Mouse (Mus musculus) spleen, adult 18-20 months (tissue): ENCODE results near the gene Cep112.

ENCODE experiments used
- DNase-seq, 2 experiments: peaks; one replicate each; pipeline ENCODE4 v3.0.0; 2022; ENCODE audit warnings: mixed read lengths in 2 of 2

Gene Cep112

GRCm38 (mm10) chr11:108449811-108450210 lies 24.8 kb downstream of the Cep112 start:
- peak in 1 of 2 experiments; percentile 60 for DNase-seq

DNA sequence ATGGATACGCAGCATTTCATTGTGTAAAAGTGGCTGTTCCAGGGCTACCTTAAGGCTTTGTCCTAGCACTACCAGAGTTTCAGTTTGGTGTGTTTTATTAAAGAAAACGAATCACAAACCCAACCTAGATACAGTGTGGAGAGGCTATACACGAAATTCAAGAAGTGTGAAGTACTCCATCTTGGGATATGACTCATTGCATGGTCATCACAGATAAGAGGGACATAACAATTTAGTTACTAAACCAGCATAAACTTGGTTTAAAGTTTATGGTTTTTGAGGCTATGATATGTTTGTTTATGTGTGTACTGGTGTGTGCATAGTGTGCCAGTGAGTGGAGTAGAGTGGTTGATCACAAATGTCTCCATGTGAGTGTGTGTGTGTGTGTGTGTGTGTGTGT lies 34.6 kb downstream of the Cep112 start:
- no peak for DNase-seq

GRCm38 (mm10) chr11:108464138-108464537 lies 39.1 kb downstream of the Cep112 start:
- DNase-seq: no peak

GRCm38 (mm10) chr11:108464715-108465301 lies 39.8 kb downstream of the Cep112 start:
- no peak for DNase-seq

DNA sequence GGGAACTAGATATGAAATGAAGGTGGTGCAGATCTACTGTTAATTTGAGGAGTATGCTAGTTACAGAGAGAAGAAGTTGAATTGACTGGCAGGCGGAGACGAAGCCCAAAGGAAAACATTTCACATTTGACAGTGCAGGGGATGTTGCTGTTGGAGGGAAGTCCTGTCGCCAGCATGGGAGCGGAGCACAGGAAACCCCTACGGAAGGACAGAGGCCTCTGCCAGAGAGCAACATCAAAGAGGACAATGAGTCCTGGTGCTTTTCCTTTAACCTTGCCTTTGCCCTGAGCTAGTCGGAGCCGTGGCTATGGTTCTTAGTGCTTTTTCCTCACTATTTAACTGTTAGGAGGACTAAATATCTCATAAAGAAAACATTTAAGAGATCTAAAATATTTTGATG lies 50.7 kb downstream of the Cep112 start:
- DNase-seq: no peak

DNA sequence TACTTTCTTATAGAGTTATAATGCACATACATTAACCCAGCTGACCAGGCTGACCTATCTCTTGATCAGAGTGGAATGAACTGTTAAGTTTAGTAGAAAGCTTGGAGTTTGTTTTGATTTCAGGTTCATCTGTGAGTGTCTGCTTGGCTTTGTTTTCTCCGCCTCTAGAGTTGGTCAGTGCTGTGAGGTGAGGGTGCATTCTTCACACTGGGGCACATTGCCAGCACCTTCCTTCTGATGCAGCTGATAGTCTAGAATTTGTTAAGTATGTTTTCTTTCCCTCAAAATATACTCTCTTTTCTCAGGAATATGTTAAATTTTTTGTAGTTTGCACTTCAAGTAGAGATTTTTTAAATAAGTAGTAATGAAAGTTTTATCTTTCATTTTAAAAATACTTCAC lies 51.2 kb downstream of the Cep112 start:
- DNase-seq: no peak

GRCm38 (mm10) chr11:108483976-108484375 lies 59.0 kb downstream of the Cep112 start:
- no peak for DNase-seq

DNA sequence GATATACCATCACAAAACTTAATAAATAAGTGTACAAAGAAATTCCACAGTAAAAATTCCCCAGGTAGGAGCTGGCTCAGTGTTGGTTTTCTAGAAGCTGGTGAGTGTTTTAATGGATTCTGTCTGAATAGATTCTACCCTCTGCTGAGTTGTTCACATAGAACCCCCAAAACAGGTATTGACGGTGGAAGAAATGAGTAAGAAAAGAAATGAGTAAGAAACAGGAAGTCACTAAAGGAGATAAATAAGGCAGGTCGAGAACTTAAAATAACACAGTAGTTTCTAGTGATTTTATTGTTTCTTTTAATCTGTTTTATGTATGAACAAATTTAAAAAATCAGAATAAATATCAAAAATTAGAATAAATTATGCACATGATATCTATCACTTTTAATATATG lies 63.3 kb downstream of the Cep112 start:
- no peak for DNase-seq

GRCm38 (mm10) chr11:108489863-108490262 lies 64.9 kb downstream of the Cep112 start:
- DNase-seq: no peak

- no peak for DNase-seq
Observed at GRCm38 (mm10) chr11:108508190-108508589, 83.2 kb downstream of the Cep112 start.

DNA sequence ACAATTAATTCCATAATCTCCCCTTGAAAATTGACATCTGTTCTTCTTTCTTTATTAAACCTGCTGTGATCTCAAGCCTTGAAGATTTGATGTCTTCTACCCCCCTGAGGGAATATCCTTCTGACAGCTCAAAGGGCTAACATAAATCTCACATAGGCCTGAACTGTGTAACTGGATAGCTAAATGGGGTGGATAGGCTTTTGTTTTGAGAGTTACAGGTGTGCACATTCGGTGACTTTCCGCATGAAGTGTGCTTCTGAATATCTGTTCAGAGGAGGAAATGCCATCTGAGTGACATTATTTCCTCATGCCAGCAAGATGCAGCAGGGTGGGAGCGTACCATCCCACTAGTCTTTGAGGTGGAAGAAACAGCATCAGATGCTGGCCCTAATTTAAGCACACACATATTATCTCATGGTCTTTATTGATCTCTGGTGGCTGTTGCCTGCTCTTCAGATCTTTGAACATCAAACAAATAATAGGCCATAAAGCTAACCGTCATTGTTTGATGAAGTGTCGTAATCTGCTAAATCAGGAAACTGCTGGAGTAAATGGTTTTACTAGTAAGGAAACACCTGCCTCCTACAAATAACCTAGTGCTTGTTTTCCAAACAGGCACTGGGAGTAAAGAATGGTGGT lies 102.9 kb downstream of the Cep112 start:
- DNase-seq: no peak

DNA sequence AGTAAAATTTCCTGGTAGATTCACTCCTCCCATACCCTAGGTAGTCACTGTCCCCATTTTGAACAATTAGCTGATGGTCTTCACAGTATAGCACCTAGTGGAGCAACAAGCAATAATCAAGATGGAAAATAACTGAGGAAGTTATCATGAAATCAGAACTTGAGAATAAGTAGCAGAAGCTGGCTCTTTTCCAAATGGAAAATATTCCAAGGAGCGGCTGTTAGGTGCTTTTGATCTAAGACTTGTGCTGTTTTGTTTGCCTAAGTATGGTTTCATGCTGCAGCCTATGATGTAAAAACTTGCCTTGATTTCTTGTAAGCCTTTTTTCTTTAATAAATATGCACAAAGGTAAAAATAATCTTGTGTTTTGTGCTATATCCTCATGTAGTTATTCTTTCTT lies 107.9 kb downstream of the Cep112 start:
- no peak for DNase-seq

- DNase-seq: no peak
Observed at GRCm38 (mm10) chr11:108534014-108534413, 109.0 kb downstream of the Cep112 start.

DNA sequence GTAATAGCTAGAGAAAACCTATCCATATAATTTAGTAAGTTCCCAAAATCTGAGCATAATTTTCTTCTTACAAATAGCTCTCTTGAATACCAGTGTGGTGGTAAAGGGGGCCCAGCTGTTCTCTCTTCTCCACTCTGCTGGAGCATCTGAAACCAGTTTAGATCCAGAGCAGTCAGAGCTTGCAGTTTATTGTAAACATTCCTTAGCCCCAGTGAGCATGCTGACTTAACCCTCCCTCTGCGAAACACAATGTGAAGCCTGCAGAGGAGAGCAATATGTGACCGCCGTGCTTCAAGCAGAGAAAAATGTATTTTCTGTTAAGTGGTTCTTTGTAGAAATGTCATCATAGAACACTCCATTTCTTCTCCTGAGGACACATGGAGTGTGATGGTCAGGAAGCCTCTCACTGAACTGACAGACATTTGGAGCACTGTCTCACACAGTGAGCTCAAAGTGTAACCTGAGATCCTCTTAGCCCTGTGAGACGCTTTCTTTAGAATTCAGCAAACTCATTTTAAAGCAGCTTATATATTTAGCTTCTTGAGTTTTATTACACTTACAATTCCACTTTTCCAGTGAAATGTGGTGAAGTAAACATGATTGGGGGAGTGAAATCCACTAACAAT lies 128.1 kb downstream of the Cep112 start:
- DNase-seq: no peak

DNA sequence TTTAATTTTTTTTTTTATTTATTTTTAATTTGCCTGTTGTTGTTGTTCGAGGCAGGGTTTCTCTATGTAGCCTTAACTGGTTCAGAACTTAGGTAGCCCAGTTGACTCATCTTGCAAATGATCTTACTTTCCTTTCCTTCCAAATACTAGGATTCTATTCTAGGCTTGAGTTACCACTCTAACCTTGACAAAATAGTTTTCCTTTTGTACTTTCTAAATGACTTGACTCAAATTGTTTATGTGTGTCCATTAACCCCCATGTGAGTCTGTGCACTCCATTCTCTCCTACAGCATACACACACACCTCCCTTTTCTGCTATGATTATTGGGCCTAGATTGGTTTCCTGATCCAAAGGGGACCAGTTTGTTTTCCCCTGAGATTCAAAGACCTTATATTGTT lies 128.9 kb downstream of the Cep112 start:
- no peak for DNase-seq

GRCm38 (mm10) chr11:108558544-108558943 lies 133.6 kb downstream of the Cep112 start:
- DNase-seq: no peak

DNA sequence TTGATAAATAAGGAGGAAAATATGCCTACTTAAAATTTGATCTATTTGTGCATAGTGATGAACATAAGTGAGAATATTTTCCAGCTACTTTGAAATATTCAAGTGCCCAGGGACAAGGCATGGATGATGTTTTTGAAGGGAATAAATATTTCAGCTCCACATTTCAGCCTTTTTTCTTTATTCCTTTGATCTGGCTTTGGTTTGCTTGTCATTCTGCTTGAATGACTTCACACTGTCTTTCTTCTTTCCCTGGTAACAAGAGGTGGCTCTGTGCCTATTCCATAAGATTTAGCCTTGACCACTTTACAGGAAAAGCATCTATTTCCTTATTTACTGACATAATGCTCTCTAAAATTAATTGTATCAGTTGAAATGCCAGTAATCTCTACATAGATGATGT lies 134.5 kb downstream of the Cep112 start:
- DNase-seq: no peak

- DNase-seq: no peak
Observed at GRCm38 (mm10) chr11:108562076-108562475, 137.1 kb downstream of the Cep112 start.

- no peak for DNase-seq
Observed at GRCm38 (mm10) chr11:108586551-108587184, 161.7 kb downstream of the Cep112 start.

- DNase-seq: no peak
Observed at GRCm38 (mm10) chr11:108593207-108593958, 168.4 kb downstream of the Cep112 start.

- DNase-seq: no peak
Observed at GRCm38 (mm10) chr11:108593959-108594579, 169.1 kb downstream of the Cep112 start.

- no peak for DNase-seq
Observed at GRCm38 (mm10) chr11:108605301-108605700, 180.3 kb downstream of the Cep112 start.

DNA sequence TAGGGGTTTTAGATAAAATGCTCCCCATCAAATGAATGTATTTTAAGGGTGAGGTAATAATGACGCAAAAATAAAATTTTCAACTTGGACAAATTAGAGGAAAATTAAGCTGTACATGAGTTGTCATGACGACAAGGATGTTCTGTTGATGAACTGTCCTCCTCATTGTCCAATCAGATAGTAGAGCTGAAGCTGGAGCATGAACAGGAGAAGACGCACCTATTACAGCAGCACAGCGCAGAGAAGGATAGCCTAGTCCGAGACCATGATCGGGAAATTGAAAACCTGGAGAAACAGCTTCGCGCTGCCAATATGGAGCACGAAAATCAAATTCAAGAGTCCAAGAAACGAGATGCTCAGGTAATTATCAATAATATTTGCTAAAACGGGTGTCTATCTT lies 181.0 kb downstream of the Cep112 start:
- no peak for DNase-seq
